Mouse (Mus musculus) lung, adult 2 months (tissue): Measurements from ENCODE around the gene Bpifa2.

ENCODE experiments used
- CTCF ChIP-seq: fragments of 200-500 bp; IDR thresholded peaks from 2 replicates; pipeline ENCODE4 v1.5.1; 2011; ENCODE audit warnings: mild to moderate bottlenecking, low read length, control low read depth; ENCODE audit not compliant: insufficient read depth
- POLR2A ChIP-seq: fragments of 200-500 bp; IDR thresholded peaks from 2 replicates; pipeline ENCODE4 v1.6.1; 2011; ENCODE audit warnings: low read depth, mild to moderate bottlenecking, control low read depth, low read length, borderline replicate concordance; ENCODE audit errors: extremely low read depth

- TF ChIP-seq CTCF (peak; percentile 64), POLR2A (no peak)
Observed at GRCm38 (mm10) chr2:154038932-154039331, 30.9 kb downstream of the Bpifa2 start.
